Mouse (Mus musculus) neural tube, embryonic 11.5 days (tissue): ENCODE results near the gene Galnt4. TPM values are rescaled to one million over a fixed set of nuclear protein-coding genes. Genes with fewer than 3 reads are reported as not detected.

Experiments used
- ATAC-seq: fragments of 200-750 bp; cut with Nextera tagmentation; 2 replicates; pipeline ENCODE4 v1.8.0; 2017; ENCODE audit warnings: moderate number of reproducible peaks, mild to moderate bottlenecking, moderate TSS enrichment, moderate library complexity; ENCODE audit not compliant: insufficient read depth, low FRiP score, low TSS enrichment
- DNase-seq: peaks from one replicate; pipeline ENCODE4 v3.0.0-alpha.2; 2015; ENCODE audit warnings: low spot score
- H3K27ac ChIP-seq: fragments of 300-500 bp; sonication (generic); 2 replicates; pipeline ENCODE4 v1.5.1; 2014; ENCODE audit warnings: low read depth, mild to moderate bottlenecking, low read length
- H3K27me3 ChIP-seq: fragments of 300-500 bp; sonication (generic); 2 replicates; pipeline ENCODE4 v1.6.1; 2014; ENCODE audit warnings: mild to moderate bottlenecking, low read length, mixed read lengths; ENCODE audit not compliant: control insufficient read depth, insufficient read depth
- H3K36me3 ChIP-seq: fragments of 300-500 bp; sonication (generic); 2 replicates; pipeline ENCODE4 v1.6.1; 2014; ENCODE audit warnings: mild to moderate bottlenecking, low read length, moderate library complexity, mixed read lengths; ENCODE audit not compliant: control insufficient read depth, insufficient read depth
- H3K4me1 ChIP-seq: fragments of 300-500 bp; sonication (generic); 2 replicates; pipeline ENCODE4 v1.6.1; 2014; ENCODE audit warnings: low read length, mixed read lengths; ENCODE audit not compliant: control insufficient read depth, insufficient read depth
- H3K4me2 ChIP-seq: fragments of 300-500 bp; sonication (generic); 2 replicates; pipeline ENCODE4 v1.6.1; 2014; ENCODE audit warnings: low read depth, mild to moderate bottlenecking, moderate library complexity
- H3K4me3 ChIP-seq: fragments of 300-500 bp; sonication (generic); 2 replicates; pipeline ENCODE4 v1.5.1; 2014; ENCODE audit warnings: low read depth, low read length
- H3K9ac ChIP-seq: fragments of 300-500 bp; sonication (generic); 2 replicates; pipeline ENCODE4 v1.6.1; 2014; ENCODE audit warnings: mild to moderate bottlenecking, low read length
- H3K9me3 ChIP-seq: fragments of 300-500 bp; sonication (generic); 2 replicates; pipeline ENCODE4 v1.6.1; 2016; ENCODE audit warnings: low read length; ENCODE audit not compliant: control insufficient read depth
- WGBS: fragments of 180-500 bp; shearing (Covaris S2); extraction: QIAGEN DNeasy Blood & Tissue Kit; methylation state at CpG from one replicate; pipeline ENCODE4 v1.1.7; 2014; 5-methylcytosine and 5-hydroxymethylcytosine counted together
- polyA plus RNA-seq: library from polyadenylated mRNA; unstranded; fragments of >200 nt; fragmentation: Nextera tagmentation; extraction: Ambion mirVana; gene quantifications from 2 replicates; pipeline ENCODE4 v1.2.1, GENCODE M21; 2014

The Galnt4 gene
- polyA plus RNA-seq, 1 experiment from 2014 or later, result 5.0 TPM

DNA sequence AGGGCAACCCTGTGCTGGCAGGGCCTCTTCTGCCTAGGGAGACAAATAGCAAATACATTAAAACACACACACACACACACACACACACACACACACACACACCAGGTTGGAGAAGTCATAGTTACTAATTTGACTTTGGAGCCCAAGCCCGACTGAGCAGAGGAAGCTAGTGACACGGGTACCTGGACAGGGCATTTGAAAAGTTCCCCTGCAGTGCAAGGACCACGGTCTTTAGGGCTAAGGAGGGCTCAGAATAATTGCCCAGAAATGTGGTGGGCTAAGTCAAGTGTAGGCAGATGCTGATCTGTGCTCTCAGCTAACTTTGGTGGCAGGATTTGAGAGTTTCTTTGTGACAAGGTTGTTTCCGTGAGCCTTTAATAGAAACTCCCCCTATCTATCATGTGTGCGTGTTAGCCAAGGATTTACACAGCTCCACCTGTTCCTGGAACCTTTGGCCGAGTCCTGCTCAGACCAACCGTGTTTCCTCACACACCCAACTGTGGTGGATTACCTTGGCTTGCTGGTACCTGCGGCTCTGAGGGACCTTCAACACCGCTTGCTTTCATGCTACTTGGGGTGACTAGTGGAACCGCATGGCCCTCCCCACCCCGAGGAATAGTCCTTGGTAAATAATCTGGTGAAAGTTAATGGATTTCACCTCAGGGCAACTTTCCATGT lies 24.8 kb downstream of the Galnt4 start:
- Histone ChIP-seq H3K9ac (no peak overlapping the region), H3K27ac (no peak overlapping the region), H3K27me3 (no peaks in the 10 kb centered on the region), H3K4me1 (no peaks in the 10 kb centered on the region), H3K36me3 (0 out of 2 replicates have a peak, but pooled peaks cover 2% of the 10 kb centered on the region), H3K4me3 (no peak overlapping the region), H3K4me2 (no peak overlapping the region), H3K9me3 (no peaks in the 10 kb centered on the region)
- DNase-seq (no peak), ATAC-seq (no peak)
- 90% methylated on average over 11 of the region's 11 CpGs for WGBS

DNA sequence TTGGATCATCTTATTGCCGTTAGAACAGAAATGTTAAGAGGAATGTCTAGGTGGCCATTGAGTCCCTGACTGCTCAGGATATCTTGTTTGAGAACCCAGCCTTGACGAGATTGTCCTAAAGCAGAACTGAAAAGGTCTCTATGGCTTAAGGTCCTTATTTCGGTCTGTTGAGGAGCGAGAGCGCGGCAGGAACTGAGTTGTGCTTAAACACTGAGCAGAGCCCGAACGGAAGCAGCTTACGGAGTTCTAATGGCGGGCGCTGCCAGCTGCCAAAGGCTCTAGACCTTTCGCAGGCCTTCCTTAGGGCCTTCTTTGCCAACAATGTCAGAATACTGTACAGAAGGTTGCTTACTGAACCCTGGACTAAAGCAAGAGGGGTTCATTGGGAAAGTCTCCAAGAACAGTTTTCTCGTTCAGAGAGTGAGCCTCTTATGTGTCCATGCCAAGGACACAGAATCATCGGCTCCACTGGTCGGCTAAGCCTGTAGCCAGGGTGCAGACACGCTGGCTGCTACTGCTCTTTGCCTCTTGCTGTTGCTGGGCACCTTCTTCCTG lies 25.4 kb downstream of the Galnt4 start:
- ATAC-seq (no peak), DNase-seq (no peak)
- no peak overlapping the region for H3K4me3 ChIP-seq
- 98% methylated on average over 16 of the region's 16 CpGs for WGBS
- H3K4me2 ChIP-seq, result no peak overlapping the region
- 0 out of 2 replicates have a peak, but pooled peaks cover 2% of the 10 kb centered on the region for H3K36me3 ChIP-seq
- no peaks in the 10 kb centered on the region for H3K9me3 ChIP-seq
- no peaks in the 10 kb centered on the region for H3K4me1 ChIP-seq
- H3K27me3 ChIP-seq, result no peaks in the 10 kb centered on the region
- H3K9ac ChIP-seq, result no peak overlapping the region
- H3K27ac ChIP-seq, result no peak overlapping the region

DNA sequence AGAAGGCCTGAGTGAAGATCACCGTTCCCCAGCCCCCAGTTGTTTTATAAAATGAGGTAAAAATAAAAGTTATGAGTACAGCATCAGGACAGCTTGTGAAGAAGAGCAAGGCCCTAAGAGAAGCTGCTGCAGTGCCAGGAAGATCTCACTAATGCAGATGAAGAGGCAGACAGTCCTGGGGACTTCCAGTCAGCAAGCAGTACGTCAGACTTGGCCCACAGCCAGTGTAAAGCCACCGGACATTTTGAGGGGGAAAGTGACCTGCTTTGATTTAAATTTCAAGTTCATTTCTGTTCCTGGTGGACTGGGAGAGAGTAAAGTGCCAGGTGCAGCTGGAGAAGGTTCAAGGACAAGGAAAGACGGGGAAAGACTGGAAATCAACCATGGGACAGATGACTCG lies 28.4 kb downstream of the Galnt4 start:
- no peaks in the 10 kb centered on the region for H3K27me3 ChIP-seq
- H3K4me2 ChIP-seq, result no peak overlapping the region
- no peak overlapping the region for H3K27ac ChIP-seq
- 91% methylated on average over 5 of the region's 5 CpGs for WGBS
- H3K9ac ChIP-seq, result no peak overlapping the region
- H3K4me1 ChIP-seq, result no peaks in the 10 kb centered on the region
- DNase-seq (no peak), ATAC-seq (no peak)
- H3K36me3 ChIP-seq, result peaks cover 2% of the 10 kb centered on the region; the same call in 1 of the 2 replicates
- H3K4me3 ChIP-seq, result no peak overlapping the region
- no peaks in the 10 kb centered on the region for H3K9me3 ChIP-seq

DNA sequence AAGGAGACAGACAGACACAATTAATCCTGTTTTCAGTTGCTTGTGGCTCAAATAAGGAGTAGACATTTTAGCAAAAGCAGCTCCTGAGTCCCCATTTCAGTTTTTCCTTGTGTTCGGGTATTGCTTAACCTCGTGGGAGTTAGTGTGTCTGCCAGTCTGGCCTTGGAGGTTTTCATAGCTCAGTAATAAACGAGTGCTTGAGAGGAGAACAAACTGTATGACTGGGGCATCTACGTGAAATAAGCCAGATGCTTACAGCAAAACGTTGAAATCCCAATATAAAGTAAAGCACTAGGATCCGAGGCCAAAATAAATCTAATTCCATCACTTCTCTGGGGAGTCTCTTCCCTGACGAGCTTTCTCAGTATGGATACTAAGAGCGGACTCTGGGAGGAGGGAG lies 37.7 kb downstream of the Galnt4 start:
- Histone ChIP-seq H3K9ac (no peak overlapping the region), H3K36me3 (no peaks in the 10 kb centered on the region), H3K27ac (no peak overlapping the region), H3K9me3 (no peaks in the 10 kb centered on the region), H3K27me3 (no peaks in the 10 kb centered on the region), H3K4me1 (no peaks in the 10 kb centered on the region), H3K4me3 (no peak overlapping the region), H3K4me2 (no peak overlapping the region)
- 87% methylated on average over 8 of the region's 8 CpGs for WGBS
- DNase-seq (no peak), ATAC-seq (no peak)

DNA sequence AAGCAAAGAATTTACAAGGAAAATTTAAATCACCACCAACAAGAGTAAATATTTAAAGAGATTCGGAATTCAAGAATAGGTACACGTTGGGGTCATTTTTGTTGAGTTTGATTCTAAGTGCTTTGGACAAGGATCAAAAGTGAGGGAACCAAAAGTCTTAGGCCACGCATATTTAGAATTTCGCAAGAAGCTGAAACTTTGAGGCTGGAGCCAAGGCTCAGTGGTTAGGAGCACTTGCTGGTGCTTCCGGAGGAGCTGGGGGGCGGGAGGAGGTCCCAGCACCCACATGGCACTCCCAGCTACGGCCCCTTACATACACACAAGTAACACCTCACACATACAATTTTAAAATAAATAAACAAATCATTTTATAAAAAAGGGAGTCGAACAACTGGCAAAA lies 38.6 kb downstream of the Galnt4 start:
- no peak for ATAC-seq
- no peak overlapping the region for H3K4me2 ChIP-seq
- H3K4me3 ChIP-seq, result no peak overlapping the region
- no peaks in the 10 kb centered on the region for H3K4me1 ChIP-seq
- no peaks in the 10 kb centered on the region for H3K36me3 ChIP-seq
- 96% methylated on average over 8 of the region's 8 CpGs for WGBS
- H3K9ac ChIP-seq, result no peak overlapping the region
- H3K27ac ChIP-seq, result no peak overlapping the region
- H3K27me3 ChIP-seq, result no peaks in the 10 kb centered on the region
- no peaks in the 10 kb centered on the region for H3K9me3 ChIP-seq
- no peak for DNase-seq

DNA sequence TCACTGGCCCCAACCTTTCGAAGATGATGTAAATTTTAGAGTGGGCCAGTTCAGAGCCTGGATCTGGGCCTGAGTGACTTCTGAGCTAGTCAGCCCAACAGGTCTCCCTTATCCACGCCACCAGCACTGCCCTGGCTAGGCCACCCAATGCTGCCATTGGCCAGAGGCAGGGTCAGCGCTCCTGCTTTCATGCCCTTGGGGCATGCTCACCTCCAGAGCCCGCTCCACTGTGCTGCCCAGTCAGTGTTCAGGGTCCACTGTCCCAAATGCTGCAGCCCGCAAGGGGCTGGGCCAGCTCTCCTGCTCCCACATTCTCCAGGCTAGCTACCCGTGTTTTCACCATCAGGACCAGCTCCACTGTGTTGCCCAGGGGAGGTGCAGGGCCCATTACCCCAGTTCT lies 42.1 kb downstream of the Galnt4 start:
- ATAC-seq, result no peak; the same call in 1 of the 2 replicates
- Histone ChIP-seq H3K36me3 (no peaks in the 10 kb centered on the region), H3K4me1 (no peaks in the 10 kb centered on the region), H3K4me3 (no peak overlapping the region), H3K27ac (no peak overlapping the region), H3K9me3 (no peaks in the 10 kb centered on the region), H3K9ac (no peak overlapping the region), H3K4me2 (no peak overlapping the region), H3K27me3 (no peaks in the 10 kb centered on the region)
- WGBS, result 89% methylated on average over 6 of the region's 6 CpGs
- no peak for DNase-seq

DNA sequence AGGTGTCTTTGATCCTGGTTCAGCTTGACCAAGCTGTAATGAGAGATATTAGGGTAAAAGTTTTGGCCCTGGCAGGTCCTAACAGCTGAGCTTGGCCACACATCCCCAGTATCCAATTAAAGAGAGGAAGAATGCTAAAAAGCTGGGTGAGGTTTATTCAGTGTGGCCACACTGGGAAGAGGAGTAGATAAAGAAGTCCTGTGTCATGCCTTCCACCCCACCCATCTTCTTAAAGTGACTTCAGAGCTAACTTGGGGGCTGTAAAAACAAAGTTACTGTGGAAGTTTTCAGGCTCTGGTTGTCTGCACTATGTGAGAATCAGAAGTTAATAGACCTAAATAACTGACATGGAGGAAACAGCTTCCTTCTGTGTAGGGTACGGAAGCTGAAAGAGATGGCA lies 43.6 kb downstream of the Galnt4 start:
- H3K9ac ChIP-seq, result no peak overlapping the region
- no peaks in the 10 kb centered on the region for H3K4me1 ChIP-seq
- H3K9me3 ChIP-seq, result no peaks in the 10 kb centered on the region
- no peak overlapping the region for H3K4me3 ChIP-seq
- no peak overlapping the region for H3K27ac ChIP-seq
- no peak for ATAC-seq
- H3K27me3 ChIP-seq, result no peaks in the 10 kb centered on the region
- no peak for DNase-seq
- no peak overlapping the region for H3K4me2 ChIP-seq
- no peaks in the 10 kb centered on the region for H3K36me3 ChIP-seq
- WGBS, result 95% methylated on average over 1 of the region's 1 CpGs

DNA sequence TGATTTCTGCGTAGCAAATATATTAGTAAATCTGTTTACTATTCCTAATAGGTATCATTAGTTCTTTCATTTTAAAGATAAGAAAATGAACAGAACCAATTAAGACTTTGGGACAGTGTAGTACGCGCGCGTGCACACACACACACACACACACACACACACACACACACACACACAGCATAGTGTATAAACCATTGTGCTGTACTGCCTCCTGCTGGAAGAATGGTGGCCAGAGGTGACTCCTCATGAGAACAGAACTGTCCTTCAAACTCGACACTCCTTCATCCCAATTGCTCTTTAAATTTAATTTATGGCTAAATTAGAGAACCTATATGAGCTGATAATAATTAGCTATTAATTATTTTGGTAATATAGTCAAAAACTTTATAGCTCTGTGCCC lies 44.1 kb downstream of the Galnt4 start:
- Histone ChIP-seq H3K27me3 (no peaks in the 10 kb centered on the region), H3K4me3 (no peak overlapping the region), H3K9me3 (no peaks in the 10 kb centered on the region), H3K4me2 (no peak overlapping the region), H3K9ac (no peak overlapping the region), H3K4me1 (no peaks in the 10 kb centered on the region), H3K27ac (no peak overlapping the region), H3K36me3 (no peaks in the 10 kb centered on the region)
- ATAC-seq (no peak), DNase-seq (no peak)
- 93% methylated on average over 6 of the region's 6 CpGs for WGBS

DNA sequence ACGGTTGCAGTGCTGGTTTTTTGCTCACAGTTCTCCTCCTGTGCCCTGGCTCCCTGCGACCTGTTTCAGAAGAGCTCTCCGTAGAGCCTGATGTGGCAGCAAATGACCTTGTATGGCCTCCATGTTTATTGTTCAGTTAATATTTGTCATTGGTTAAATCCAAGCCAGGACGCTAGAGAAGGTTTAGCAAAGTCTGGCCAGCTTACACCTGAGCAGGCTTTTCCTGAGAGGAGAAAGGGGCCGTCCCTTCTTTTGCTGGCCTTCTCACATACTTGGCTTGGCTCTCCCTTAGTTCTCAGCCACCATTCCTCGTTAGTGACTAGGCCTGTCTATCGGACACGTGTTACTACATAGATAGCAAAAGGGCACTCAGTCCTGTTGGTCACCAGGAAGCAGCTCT lies 46.7 kb downstream of the Galnt4 start:
- ATAC-seq (no peak), DNase-seq (no peak)
- 91% methylated on average over 8 of the region's 8 CpGs for WGBS
- Histone ChIP-seq H3K9me3 (no peaks in the 10 kb centered on the region), H3K9ac (no peak overlapping the region), H3K4me3 (no peak overlapping the region), H3K36me3 (no peaks in the 10 kb centered on the region), H3K27ac (no peak overlapping the region), H3K4me2 (no peak overlapping the region), H3K4me1 (no peaks in the 10 kb centered on the region), H3K27me3 (no peaks in the 10 kb centered on the region)
